Mouse (Mus musculus): ENCODE measurements around the gene Chl1. TPM values are rescaled to one million over a fixed set of nuclear protein-coding genes. Genes with fewer than 3 reads are reported as not detected.

The Chl1 gene
- polyA plus RNA-seq, 1 experiment from 2014 or later: 3.1 TPM

DNA sequence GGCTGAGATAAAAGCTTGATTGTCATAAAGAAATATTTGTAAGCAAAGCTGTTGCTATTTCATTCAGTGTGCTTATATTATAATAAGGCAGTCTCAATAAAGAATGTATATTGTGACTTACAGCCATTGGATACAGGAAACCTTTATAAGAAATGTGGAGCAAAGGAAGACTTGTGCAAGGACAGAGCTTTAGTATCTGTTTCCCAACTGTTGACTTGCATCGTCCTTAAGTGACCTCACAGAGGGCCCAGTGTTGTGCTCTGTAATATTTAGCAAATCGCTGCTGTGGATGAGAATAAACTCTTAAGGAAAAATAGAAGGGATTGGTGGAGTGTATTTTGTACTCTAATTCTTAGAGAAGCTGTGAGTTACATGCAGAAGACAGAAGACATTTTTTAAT lies 23.6 kb downstream of the Chl1 start:
- H3K27me3 ChIP-seq (replicated peaks; ENCODE audit: control insufficient read depth, insufficient read depth, low read length): no peaks in the 10 kb centered on the region
- H3K4me1 ChIP-seq (replicated peaks; ENCODE audit: control insufficient read depth, insufficient read depth, low read length): no peaks in the 10 kb centered on the region
- H3K36me3 ChIP-seq (ENCODE audit: control insufficient read depth, insufficient read depth): no peaks in the 10 kb centered on the region
- ATAC-seq: no peak
- no peak for TF ChIP-seq CTCF (IDR thresholded peaks at IDR 0.05; ENCODE audit: low read depth)
- H3K4me3 ChIP-seq (ENCODE audit: low read depth, low read length): no peak overlapping the region
- no peak overlapping the region for H3K9ac ChIP-seq (ENCODE audit: low read depth, low read length)
- H3K27ac ChIP-seq (ENCODE audit: low read depth, low read length): no peak overlapping the region
- no peak overlapping the region for H3K4me2 ChIP-seq (replicated peaks; ENCODE audit: low read depth)
- 73% methylated on average over 2 of the region's 2 CpGs for WGBS
- H3K9me3 ChIP-seq (ENCODE audit: control insufficient read depth): no peaks in the 10 kb centered on the region

GRCm38 (mm10) chr6:103542576-103542975 lies 32.2 kb downstream of the Chl1 start:
- no peak overlapping the region for H3K27ac ChIP-seq (ENCODE audit: low read depth, low read length)
- H3K9me3 ChIP-seq (ENCODE audit: control insufficient read depth): no peaks in the 10 kb centered on the region
- no peaks in the 10 kb centered on the region for H3K36me3 ChIP-seq (ENCODE audit: control insufficient read depth, insufficient read depth)
- H3K27me3 ChIP-seq (replicated peaks; ENCODE audit: control insufficient read depth, insufficient read depth, low read length): no peaks in the 10 kb centered on the region
- 80% methylated on average over 2 of the region's 2 CpGs for WGBS
- H3K4me3 ChIP-seq (ENCODE audit: low read depth, low read length): no peak overlapping the region
- no peaks in the 10 kb centered on the region for H3K4me1 ChIP-seq (replicated peaks; ENCODE audit: control insufficient read depth, insufficient read depth, low read length)
- no peak for TF ChIP-seq CTCF (IDR thresholded peaks at IDR 0.05; ENCODE audit: low read depth)
- ATAC-seq: no peak
- no peak overlapping the region for H3K9ac ChIP-seq (ENCODE audit: low read depth, low read length)
- no peak overlapping the region for H3K4me2 ChIP-seq (replicated peaks; ENCODE audit: low read depth)

DNA sequence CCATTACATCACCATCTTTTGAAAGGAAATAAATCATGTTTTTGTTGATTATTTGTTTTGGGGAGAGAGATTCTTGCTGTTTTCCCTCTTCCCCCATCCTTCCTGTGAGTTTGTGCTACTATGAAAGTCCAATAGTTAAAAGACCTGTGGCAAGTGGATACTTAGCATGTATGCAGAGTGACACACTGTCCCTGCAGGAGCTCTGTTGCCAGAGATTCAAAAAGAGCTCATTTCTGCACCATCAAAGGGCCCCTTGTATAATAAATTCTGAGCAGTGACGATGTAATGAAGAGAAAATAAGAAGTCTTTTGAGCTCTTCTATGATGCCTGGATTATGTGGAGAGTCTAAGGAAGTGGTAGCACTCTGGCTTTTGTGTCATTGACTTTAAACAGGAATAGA lies 33.4 kb downstream of the Chl1 start:
- Histone ChIP-seq H3K36me3 (ENCODE audit: control insufficient read depth, insufficient read depth) (no peaks in the 10 kb centered on the region), H3K27ac (ENCODE audit: low read depth, low read length) (no peak overlapping the region), H3K4me3 (ENCODE audit: low read depth, low read length) (no peak overlapping the region), H3K9ac (ENCODE audit: low read depth, low read length) (no peak overlapping the region), H3K9me3 (ENCODE audit: control insufficient read depth) (no peaks in the 10 kb centered on the region), H3K4me1 (replicated peaks; ENCODE audit: control insufficient read depth, insufficient read depth, low read length) (no peaks in the 10 kb centered on the region), H3K4me2 (replicated peaks; ENCODE audit: low read depth) (no peak overlapping the region), H3K27me3 (replicated peaks; ENCODE audit: control insufficient read depth, insufficient read depth, low read length) (no peaks in the 10 kb centered on the region)
- no peak for ATAC-seq
- 53% methylated on average over 1 of the region's 1 CpGs for WGBS
- TF ChIP-seq CTCF (IDR thresholded peaks at IDR 0.05; ENCODE audit: low read depth): no peak

- H3K9ac ChIP-seq (ENCODE audit: low read depth, low read length): no peak overlapping the region
- no peaks in the 10 kb centered on the region for H3K9me3 ChIP-seq (ENCODE audit: control insufficient read depth)
- no peaks in the 10 kb centered on the region for H3K36me3 ChIP-seq (ENCODE audit: control insufficient read depth, insufficient read depth)
- no peak overlapping the region for H3K4me2 ChIP-seq (replicated peaks; ENCODE audit: low read depth)
- no peak overlapping the region for H3K4me3 ChIP-seq (ENCODE audit: low read depth, low read length)
- no peak overlapping the region for H3K27ac ChIP-seq (ENCODE audit: low read depth, low read length)
- TF ChIP-seq CTCF (IDR thresholded peaks at IDR 0.05; ENCODE audit: low read depth): no peak
- no peaks in the 10 kb centered on the region for H3K27me3 ChIP-seq (replicated peaks; ENCODE audit: control insufficient read depth, insufficient read depth, low read length)
- WGBS: 73% methylated on average over 3 of the region's 3 CpGs
- no peaks in the 10 kb centered on the region for H3K4me1 ChIP-seq (replicated peaks; ENCODE audit: control insufficient read depth, insufficient read depth, low read length)
- ATAC-seq: no peak
Measured at GRCm38 (mm10) chr6:103546314-103546713, 35.9 kb downstream of the Chl1 start.

- Histone ChIP-seq H3K27ac (ENCODE audit: low read depth, low read length) (no peak overlapping the region), H3K4me2 (replicated peaks; ENCODE audit: low read depth) (no peak overlapping the region), H3K4me1 (replicated peaks; ENCODE audit: control insufficient read depth, insufficient read depth, low read length) (no peaks in the 10 kb centered on the region), H3K4me3 (ENCODE audit: low read depth, low read length) (no peak overlapping the region), H3K9ac (ENCODE audit: low read depth, low read length) (no peak overlapping the region), H3K9me3 (ENCODE audit: control insufficient read depth) (no peaks in the 10 kb centered on the region), H3K27me3 (replicated peaks; ENCODE audit: control insufficient read depth, insufficient read depth, low read length) (no peaks in the 10 kb centered on the region), H3K36me3 (ENCODE audit: control insufficient read depth, insufficient read depth) (no peaks in the 10 kb centered on the region)
- ATAC-seq: no peak
- TF ChIP-seq CTCF (IDR thresholded peaks at IDR 0.05; ENCODE audit: low read depth): no peak
- WGBS: 69% methylated on average over 4 of the region's 4 CpGs
Measured at GRCm38 (mm10) chr6:103549929-103550328, 39.5 kb downstream of the Chl1 start.

- no peak overlapping the region for H3K9ac ChIP-seq (ENCODE audit: low read depth, low read length)
- no peak overlapping the region for H3K4me2 ChIP-seq (replicated peaks; ENCODE audit: low read depth)
- 50% methylated on average over 5 of the region's 5 CpGs for WGBS
- no peaks in the 10 kb centered on the region for H3K36me3 ChIP-seq (ENCODE audit: control insufficient read depth, insufficient read depth)
- no peak overlapping the region for H3K4me3 ChIP-seq (ENCODE audit: low read depth, low read length)
- no peaks in the 10 kb centered on the region for H3K27me3 ChIP-seq (replicated peaks; ENCODE audit: control insufficient read depth, insufficient read depth, low read length)
- no peaks in the 10 kb centered on the region for H3K9me3 ChIP-seq (ENCODE audit: control insufficient read depth)
- H3K27ac ChIP-seq (ENCODE audit: low read depth, low read length): no peak overlapping the region
- no peak for ATAC-seq
- TF ChIP-seq CTCF (IDR thresholded peaks at IDR 0.05; ENCODE audit: low read depth): no peak
- no peaks in the 10 kb centered on the region for H3K4me1 ChIP-seq (replicated peaks; ENCODE audit: control insufficient read depth, insufficient read depth, low read length)
Measured at GRCm38 (mm10) chr6:103558037-103558893, 47.9 kb downstream of the Chl1 start.

All from intestine, postnatal 0 days (tissue).